Mouse (Mus musculus) embryonic fibroblast, embryonic 13.5 days (primary cell): Measurements from ENCODE around the gene Apon.

Experiments used
- CTCF ChIP-seq: IDR thresholded peaks from 2 replicates; pipeline ENCODE4 v1.5.1; 2011; ENCODE audit warnings: mild to moderate bottlenecking, control low read depth, low read length, moderate library complexity, borderline replicate concordance; ENCODE audit not compliant: insufficient read depth
- POLR2A ChIP-seq: IDR thresholded peaks from 2 replicates; pipeline ENCODE4 v1.6.1; 2011; ENCODE audit warnings: low read depth, mild to moderate bottlenecking, control low read depth, low read length, moderate library complexity

DNA sequence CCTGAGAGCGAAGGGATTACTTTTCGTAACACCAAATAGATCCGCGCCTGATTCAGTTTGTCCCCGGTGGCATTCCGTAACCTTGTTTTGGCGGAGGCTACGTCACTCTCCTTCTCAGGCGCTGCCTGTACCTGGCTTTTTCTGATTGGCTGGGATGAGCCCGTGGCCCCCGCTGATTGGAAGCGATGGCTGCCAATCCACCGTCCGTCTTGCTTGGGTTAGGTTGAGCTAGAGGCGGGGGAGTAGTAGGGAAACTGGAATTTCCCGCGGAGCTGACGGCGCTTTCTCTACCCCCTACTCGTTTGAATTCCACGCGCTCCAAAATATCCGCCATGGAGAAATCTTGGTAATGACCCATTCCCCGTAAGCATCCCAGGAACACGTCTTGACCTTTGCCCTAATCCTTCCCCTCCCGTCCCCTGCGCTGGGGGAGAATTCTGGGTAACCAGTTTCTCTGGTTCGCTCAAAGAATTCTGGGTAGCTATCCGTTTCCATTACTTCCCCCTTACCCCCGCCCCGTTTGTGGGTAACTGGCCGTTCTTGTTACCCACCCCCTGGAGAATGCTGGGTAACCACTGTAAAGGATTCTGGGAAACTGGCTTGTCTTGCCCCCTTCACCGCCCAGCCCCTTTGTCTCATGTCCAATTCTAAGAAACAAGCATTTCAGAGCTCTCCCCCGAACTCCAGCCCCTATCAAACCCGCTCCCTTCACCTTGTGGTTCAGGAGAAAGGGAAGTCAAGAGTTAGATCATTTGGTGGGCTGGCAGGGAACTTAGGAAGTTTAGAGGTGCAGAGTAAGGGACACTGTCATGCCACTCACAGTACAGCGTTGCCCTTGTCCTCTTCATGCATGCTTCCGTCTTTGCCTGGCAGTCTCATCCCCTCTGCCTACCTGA, 49.5 kb downstream of the Apon start, which contains the start of gene Pan2:
- peak; percentile 63 for TF ChIP-seq POLR2A
- no peak for TF ChIP-seq CTCF
